Mouse (Mus musculus): ENCODE data around the gene Nfxl1.
"Not testable (repeated sequence)": the region's sequence is repeated elsewhere in the genome, so short reads cannot be mapped to it uniquely, and the experiment has no call there.

Gene Nfxl1

GRCm38 (mm10) chr5:72559544-72560049 lies at the start of gene Nfxl1:
Gene Nfxl1, minus strand, starts transcription at chr5:72559684.
- DNase-seq (ENCODE audit: low spot score in 2 of 2): peak; percentile 82 to 94

GRCm38 (mm10) chr5:72603138-72603537 lies 43.7 kb upstream of the Nfxl1 start:
- no peak for DNase-seq (ENCODE audit: low spot score in 2 of 2)

- peak in 1 of 2 experiments; percentile 33 for DNase-seq (ENCODE audit: low spot score in 2 of 2)
These were observed 41.5 kb upstream of the Nfxl1 start for GRCm38 (mm10) chr5:72601006-72601405.

- no peak for DNase-seq (ENCODE audit: low spot score in 2 of 2)
These were observed 27.8 kb upstream of the Nfxl1 start, which contains the start of gene Gm5868 for GRCm38 (mm10) chr5:72587192-72587681. Gene Gm5868, minus strand, starts transcription at chr5:72587551.

GRCm38 (mm10) chr5:72586667-72587191 lies 27.2 kb upstream of the Nfxl1 start:
- not testable (repeated sequence) for DNase-seq (ENCODE audit: low spot score in 2 of 2)

- not testable (repeated sequence) for DNase-seq (ENCODE audit: low spot score in 2 of 2)
These were observed 26.6 kb upstream of the Nfxl1 start for GRCm38 (mm10) chr5:72586122-72586521.

GRCm38 (mm10) chr5:72580970-72581332 lies 21.5 kb upstream of the Nfxl1 start, which contains the start of gene Zar1:
Gene Zar1, minus strand, starts transcription at chr5:72581254.
- not testable (repeated sequence) for DNase-seq (ENCODE audit: low spot score in 2 of 2)

- peak in 1 of 2 experiments; percentile 40 for DNase-seq (ENCODE audit: low spot score in 2 of 2)
These were observed 20.8 kb upstream of the Nfxl1 start for GRCm38 (mm10) chr5:72580088-72580969.

GRCm38 (mm10) chr5:72579599-72579998 lies 20.1 kb upstream of the Nfxl1 start:
- DNase-seq (ENCODE audit: low spot score in 2 of 2): not testable (repeated sequence)

GRCm38 (mm10) chr5:72565621-72566020 lies 6.1 kb upstream of the Nfxl1 start:
- no peak for DNase-seq (ENCODE audit: low spot score in 2 of 2)

- DNase-seq (ENCODE audit: low spot score in 2 of 2): not testable (repeated sequence)
These were observed 3.7 kb upstream of the Nfxl1 start for GRCm38 (mm10) chr5:72563183-72563582.

- no peak for DNase-seq (ENCODE audit: low spot score in 2 of 2)
These were observed 1.6 kb upstream of the Nfxl1 start for GRCm38 (mm10) chr5:72560976-72561628.

GRCm38 (mm10) chr5:72558716-72559526 lies 563 bp downstream of the Nfxl1 start:
- DNase-seq (ENCODE audit: low spot score in 2 of 2): peak in 1 of 2 experiments; percentile 58

GRCm38 (mm10) chr5:72556245-72556644 lies 3.2 kb downstream of the Nfxl1 start:
- DNase-seq (ENCODE audit: low spot score in 2 of 2): no peak

GRCm38 (mm10) chr5:72551209-72551608 lies 8.3 kb downstream of the Nfxl1 start:
- no peak for DNase-seq (ENCODE audit: low spot score in 2 of 2)

- DNase-seq (ENCODE audit: low spot score in 2 of 2): no peak
These were observed 30.6 kb downstream of the Nfxl1 start for GRCm38 (mm10) chr5:72528896-72529295.

GRCm38 (mm10) chr5:72513808-72514207 lies 45.7 kb downstream of the Nfxl1 start:
- DNase-seq (ENCODE audit: low spot score in 2 of 2): no peak

- DNase-seq (ENCODE audit: low spot score in 2 of 2): no peak
These were observed 53.7 kb downstream of the Nfxl1 start for GRCm38 (mm10) chr5:72505740-72506139.

GRCm38 (mm10) chr5:72503531-72504523 lies 55.7 kb downstream of the Nfxl1 start, which contains the start of gene Corin:
Gene Corin, minus strand, starts transcription at chr5:72504473.
- no peak for DNase-seq (ENCODE audit: low spot score in 2 of 2)

GRCm38 (mm10) chr5:72502778-72503177 lies 56.7 kb downstream of the Nfxl1 start:
- DNase-seq (ENCODE audit: low spot score in 2 of 2): no peak

All from urinary bladder, adult 18-20 months (tissue).